Mouse (Mus musculus): Measurements from ENCODE around the gene Opcml. TPM values are rescaled to one million over a fixed set of nuclear protein-coding genes. Genes with fewer than 3 reads are reported as not detected.

The Opcml gene
- polyA plus RNA-seq, 1 experiment from 2014 or later = 58.4 TPM

DNA sequence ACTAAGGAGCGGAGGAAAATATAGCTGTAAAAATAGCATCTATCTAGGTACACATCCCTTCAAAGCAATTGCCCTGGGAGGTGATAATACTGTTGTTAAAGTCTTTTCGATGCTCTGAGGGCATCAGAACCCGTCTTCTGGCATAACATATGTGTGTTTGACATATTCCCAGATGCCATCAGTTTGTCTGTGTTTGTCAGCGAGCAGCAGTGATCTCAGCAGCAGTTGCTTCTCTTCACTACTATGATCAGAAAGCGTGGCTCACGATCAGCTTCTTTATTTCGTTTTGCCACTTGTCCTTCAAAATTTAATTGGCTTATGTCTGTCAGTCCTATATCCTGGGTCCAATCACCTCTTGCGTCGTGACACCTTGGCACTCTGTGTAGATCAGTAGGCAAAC lies 447.9 kb downstream of the Opcml start:
- WGBS = 78% methylated on average over 9 of the region's 9 CpGs
- Histone ChIP-seq H3K9me3 (no peaks in the 10 kb centered on the region), H3K27me3 (replicated peaks) (no peaks in the 10 kb centered on the region), H3K4me2 (no peak overlapping the region), H3K27ac (no peak overlapping the region), H3K4me3 (no peak overlapping the region), H3K9ac (no peak overlapping the region), H3K36me3 (replicated peaks) (no peaks in the 10 kb centered on the region), H3K4me1 (no peaks in the 10 kb centered on the region)
- ATAC-seq (replicated peaks) = no peak

DNA sequence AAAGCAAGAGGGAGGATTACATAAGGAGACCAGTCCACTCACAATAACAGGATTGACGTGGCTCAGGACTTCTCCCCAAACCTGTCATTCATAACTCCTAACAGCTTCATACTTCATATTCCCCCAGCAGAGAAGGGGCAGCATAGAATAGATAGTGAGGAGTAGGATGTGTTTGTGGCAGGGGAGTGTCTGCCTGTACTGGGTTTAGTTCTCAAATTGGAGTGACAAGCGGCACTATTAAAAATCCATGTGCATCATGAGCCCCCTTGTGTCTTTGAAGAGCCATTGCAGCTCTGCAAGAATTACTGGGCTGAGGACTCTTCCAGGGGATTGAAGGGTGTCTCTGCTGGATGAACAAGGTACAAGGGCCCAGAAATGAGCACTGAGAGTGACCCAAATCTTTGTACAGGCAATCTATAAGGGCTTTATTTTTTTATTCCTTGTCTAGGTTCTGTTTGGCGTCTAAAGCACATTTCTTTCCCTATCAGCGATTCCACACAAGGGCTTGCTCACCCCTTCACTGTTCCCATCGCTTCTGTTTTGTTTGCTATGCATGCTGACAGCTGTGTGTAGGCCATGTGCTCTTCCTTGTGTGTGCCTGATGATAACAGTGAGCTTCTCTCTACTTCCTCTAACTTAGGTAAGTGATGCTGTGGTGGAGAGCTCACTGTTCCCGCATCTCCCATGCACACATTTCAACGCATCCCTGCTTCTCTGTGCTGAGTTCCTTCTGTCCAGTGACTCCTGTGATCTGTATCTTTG lies 457.3 kb downstream of the Opcml start:
- no peak overlapping the region for H3K9ac ChIP-seq
- ATAC-seq (replicated peaks) = peak; percentile 84
- H3K27me3 ChIP-seq (replicated peaks) = no peaks in the 10 kb centered on the region
- H3K4me1 ChIP-seq = no peaks in the 10 kb centered on the region; the same call in 1 of the 2 replicates
- WGBS = 62% methylated on average over 7 of the region's 7 CpGs
- no peaks in the 10 kb centered on the region for H3K9me3 ChIP-seq
- no peaks in the 10 kb centered on the region for H3K36me3 ChIP-seq (replicated peaks)
- no peak overlapping the region for H3K4me3 ChIP-seq
- no peak overlapping the region for H3K4me2 ChIP-seq
- no peak overlapping the region for H3K27ac ChIP-seq

DNA sequence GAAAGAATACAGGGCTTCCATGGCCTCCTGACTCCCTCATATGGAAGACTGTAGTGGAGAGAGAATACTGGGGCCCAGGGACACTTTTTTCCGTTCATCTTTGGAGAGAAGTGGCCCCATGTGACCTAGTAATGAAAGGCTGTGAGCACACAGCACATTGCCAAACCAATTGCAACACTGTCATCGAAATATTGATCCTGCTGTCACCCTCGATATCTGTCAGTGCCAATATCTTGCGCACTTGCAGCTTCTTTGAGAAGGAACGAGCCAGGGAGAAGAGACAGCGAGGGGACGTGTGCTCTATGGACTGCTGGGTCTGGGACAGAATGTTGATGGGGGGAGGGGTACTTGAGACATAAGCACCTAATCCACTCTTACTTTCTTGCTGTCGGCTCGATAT lies 460.8 kb downstream of the Opcml start:
- no peaks in the 10 kb centered on the region for H3K27me3 ChIP-seq (replicated peaks)
- no peak overlapping the region for H3K4me3 ChIP-seq
- WGBS = 86% methylated on average over 9 of the region's 9 CpGs
- ATAC-seq (replicated peaks) = no peak
- H3K9me3 ChIP-seq = no peaks in the 10 kb centered on the region
- H3K4me2 ChIP-seq = no peak overlapping the region
- H3K4me1 ChIP-seq = peaks cover 3% of the 10 kb centered on the region; the same call in 1 of the 2 replicates
- no peaks in the 10 kb centered on the region for H3K36me3 ChIP-seq (replicated peaks)
- H3K27ac ChIP-seq = no peak overlapping the region
- H3K9ac ChIP-seq = no peak overlapping the region

DNA sequence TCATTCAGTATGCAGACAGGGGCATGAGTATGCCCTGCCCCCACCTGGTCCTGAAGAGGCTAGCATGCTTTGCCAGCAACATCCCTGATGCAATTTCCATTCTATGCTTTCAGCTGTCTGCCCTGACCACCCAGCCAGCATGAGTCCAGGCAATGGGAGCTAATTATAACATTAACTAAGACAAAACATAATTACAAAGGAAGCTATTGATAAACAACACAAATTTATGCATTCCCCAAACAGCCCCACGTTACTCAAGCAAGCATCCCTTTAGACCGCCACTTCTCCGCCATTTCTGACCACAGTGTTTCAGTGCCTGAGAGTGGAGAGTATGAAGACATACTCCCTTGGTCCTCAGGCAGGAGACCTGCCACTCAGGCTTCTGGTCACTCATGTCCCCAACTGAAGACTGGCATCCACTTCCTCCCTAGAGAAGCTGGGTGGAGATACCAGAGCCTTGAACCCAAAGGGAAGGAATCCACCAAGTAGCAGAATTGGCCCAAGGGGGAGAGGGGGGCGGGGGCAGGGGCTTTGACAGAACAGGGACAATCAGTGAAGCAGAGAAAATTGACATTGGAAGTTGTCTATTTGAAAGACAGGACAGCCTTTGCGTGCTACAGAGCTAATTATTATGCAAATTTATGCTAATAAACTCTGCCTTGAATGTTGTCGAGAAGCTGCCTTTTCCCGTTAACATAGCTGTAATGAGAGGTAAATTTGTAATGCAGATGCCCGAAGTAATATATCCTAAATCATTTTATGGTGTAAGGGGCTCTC lies 464.7 kb downstream of the Opcml start:
- Histone ChIP-seq H3K9me3 (no peaks in the 10 kb centered on the region), H3K4me1 (peaks cover 11% of the 10 kb centered on the region), H3K4me2 (no peak overlapping the region), H3K9ac (no peak overlapping the region), H3K36me3 (replicated peaks) (no peaks in the 10 kb centered on the region), H3K4me3 (no peak overlapping the region), H3K27ac (no peak overlapping the region), H3K27me3 (replicated peaks) (no peaks in the 10 kb centered on the region)
- 39% methylated on average over 8 of the region's 8 CpGs for WGBS
- peak; percentile 55; the same call in 1 of the 2 replicates for ATAC-seq (replicated peaks)

DNA sequence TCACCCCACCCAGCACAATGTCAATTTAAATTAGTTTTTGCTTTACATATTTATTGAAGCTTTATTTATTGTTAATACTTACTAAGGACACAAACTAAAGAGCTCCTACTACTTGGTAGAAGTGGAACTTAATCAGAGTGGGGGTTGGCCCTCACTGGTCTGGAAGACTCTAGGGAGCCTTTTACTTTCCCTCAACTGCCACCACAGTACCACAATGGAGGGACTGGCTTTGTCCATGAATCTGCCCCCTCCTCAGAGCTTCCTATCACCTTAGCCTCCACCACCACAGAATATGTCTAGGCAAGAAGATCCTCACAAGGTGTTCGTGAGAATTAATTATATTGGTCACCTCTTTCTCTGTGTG lies 465.3 kb downstream of the Opcml start:
- H3K4me3 ChIP-seq = no peak overlapping the region
- no peak overlapping the region for H3K27ac ChIP-seq
- WGBS = 91% methylated on average over 1 of the region's 1 CpGs
- no peak overlapping the region for H3K9ac ChIP-seq
- peaks cover 11% of the 10 kb centered on the region for H3K4me1 ChIP-seq
- no peak for ATAC-seq (replicated peaks)
- no peaks in the 10 kb centered on the region for H3K9me3 ChIP-seq
- no peaks in the 10 kb centered on the region for H3K36me3 ChIP-seq (replicated peaks)
- no peaks in the 10 kb centered on the region for H3K27me3 ChIP-seq (replicated peaks)
- H3K4me2 ChIP-seq = no peak overlapping the region

DNA sequence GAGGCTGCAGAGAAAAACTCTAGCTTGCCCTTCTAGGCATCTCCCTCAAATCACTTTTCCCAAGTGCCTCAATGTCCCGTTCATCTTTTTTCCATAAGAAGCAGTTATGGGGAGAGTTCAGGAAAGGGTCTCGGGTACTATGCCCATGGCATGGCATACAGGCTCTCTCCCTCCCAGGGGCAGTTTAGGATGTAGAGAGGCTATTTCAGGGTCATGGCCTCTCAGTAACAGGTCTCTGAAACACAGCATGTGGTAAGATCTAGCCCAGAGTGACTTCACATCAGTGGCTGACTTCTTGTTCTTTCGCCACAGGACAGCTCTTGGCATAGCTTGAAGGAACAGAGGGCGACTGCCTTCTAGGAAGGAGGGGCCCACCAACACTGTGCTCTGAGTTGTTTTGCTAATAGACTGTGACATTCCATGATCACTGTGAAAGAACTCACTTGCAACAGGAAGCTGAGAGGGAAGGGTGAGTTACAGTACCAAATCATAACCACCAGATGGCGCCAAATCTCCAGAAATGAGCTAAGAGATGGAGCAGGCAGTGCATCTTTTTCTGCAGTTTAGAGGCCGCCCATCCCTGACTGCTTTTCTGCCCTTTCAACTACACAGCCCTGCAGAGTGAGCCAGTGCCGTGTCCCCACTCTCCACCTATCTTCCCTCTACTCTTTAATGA lies 470.6 kb downstream of the Opcml start:
- Histone ChIP-seq H3K27me3 (replicated peaks) (0 out of 2 replicates have a peak, but pooled peaks cover 2% of the 10 kb centered on the region), H3K9ac (no peak overlapping the region), H3K4me2 (no peak overlapping the region), H3K4me3 (no peak overlapping the region), H3K4me1 (peaks cover 11% of the 10 kb centered on the region), H3K27ac (peak overlapping the region; percentile 23; the same call in 1 of the 2 replicates), H3K36me3 (replicated peaks) (no peaks in the 10 kb centered on the region), H3K9me3 (no peaks in the 10 kb centered on the region)
- 19% methylated on average over 7 of the region's 7 CpGs for WGBS
- ATAC-seq (replicated peaks) = peak; percentile 86

DNA sequence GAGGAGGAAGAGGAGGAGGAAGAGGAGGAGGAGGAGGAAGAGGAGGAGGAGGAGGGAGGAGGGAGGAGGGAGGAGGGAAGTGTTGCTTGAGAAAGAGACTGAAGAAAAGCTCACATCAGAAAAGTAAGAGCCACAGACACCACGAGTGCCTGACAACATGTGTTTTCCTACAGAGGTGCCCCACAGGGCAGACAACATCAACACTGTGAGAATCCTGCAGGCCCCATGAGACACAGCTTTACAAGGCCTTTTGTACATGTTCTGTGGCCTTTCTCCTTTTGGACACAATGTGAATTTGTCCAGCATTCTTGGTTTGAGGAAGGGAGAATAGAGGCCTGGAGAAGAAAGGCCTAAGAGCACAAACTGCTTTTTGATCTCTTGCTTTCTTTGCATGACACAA lies 471.4 kb downstream of the Opcml start:
- H3K27ac ChIP-seq = no peak overlapping the region; the same call in 1 of the 2 replicates
- H3K4me3 ChIP-seq = no peak overlapping the region
- WGBS = 33% methylated on average over 1 of the region's 1 CpGs
- peaks cover 11% of the 10 kb centered on the region for H3K4me1 ChIP-seq
- no peaks in the 10 kb centered on the region for H3K9me3 ChIP-seq
- no peak overlapping the region for H3K4me2 ChIP-seq
- H3K36me3 ChIP-seq (replicated peaks) = no peaks in the 10 kb centered on the region
- 0 out of 2 replicates have a peak, but pooled peaks cover 2% of the 10 kb centered on the region for H3K27me3 ChIP-seq (replicated peaks)
- ATAC-seq (replicated peaks) = no peak
- H3K9ac ChIP-seq = no peak overlapping the region

DNA sequence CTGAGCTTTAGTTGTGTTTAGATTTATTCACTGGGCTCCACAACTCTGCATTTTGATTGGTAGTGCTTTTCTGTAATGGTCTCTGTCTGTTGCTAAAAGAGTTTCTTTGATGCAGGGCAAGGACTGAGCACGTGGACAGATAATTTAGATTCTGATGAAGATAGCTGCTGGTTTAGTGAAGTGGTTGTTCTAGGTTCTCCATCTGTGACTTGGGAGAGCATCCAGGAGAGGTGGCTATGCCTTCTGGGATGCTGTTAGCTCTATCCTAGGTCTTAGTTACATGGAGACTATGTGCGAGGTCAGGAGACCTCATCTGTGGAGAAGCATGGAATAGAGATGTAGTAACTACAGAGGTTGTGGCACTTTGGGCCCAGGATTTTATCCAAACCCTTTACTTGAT lies 472.3 kb downstream of the Opcml start:
- Histone ChIP-seq H3K4me2 (no peak overlapping the region), H3K9me3 (no peaks in the 10 kb centered on the region), H3K9ac (no peak overlapping the region), H3K4me3 (no peak overlapping the region), H3K4me1 (peaks cover 11% of the 10 kb centered on the region), H3K27me3 (replicated peaks) (0 out of 2 replicates have a peak, but pooled peaks cover 2% of the 10 kb centered on the region), H3K36me3 (replicated peaks) (no peaks in the 10 kb centered on the region), H3K27ac (no peak overlapping the region)
- WGBS = 78% methylated on average over 2 of the region's 2 CpGs
- no peak for ATAC-seq (replicated peaks)

DNA sequence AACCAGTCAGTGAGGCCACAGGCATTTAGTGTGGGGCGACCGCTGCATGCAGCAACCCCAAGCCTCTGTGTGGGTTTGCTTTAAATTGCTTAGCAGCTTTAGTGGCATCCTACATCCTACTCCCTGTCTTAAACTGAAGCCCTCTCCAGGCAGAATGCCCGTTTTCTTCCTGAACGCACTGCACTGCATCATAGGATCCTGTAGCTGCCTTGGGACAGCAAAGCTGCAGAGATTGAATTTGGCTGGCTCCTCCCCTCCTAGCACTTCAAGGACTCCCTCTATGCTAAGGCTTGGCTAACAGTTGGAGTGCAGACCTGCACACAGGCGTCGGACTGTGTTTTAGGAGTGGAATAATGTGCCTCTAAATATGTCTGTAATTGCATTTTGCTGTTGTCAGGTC lies 474.2 kb downstream of the Opcml start:
- Histone ChIP-seq H3K9me3 (no peaks in the 10 kb centered on the region), H3K27ac (no peak overlapping the region), H3K4me1 (peaks cover 3% of the 10 kb centered on the region; the same call in 1 of the 2 replicates), H3K4me3 (no peak overlapping the region), H3K27me3 (replicated peaks) (0 out of 2 replicates have a peak, but pooled peaks cover 2% of the 10 kb centered on the region), H3K4me2 (no peak overlapping the region), H3K9ac (no peak overlapping the region), H3K36me3 (replicated peaks) (no peaks in the 10 kb centered on the region)
- no peak for ATAC-seq (replicated peaks)
- 48% methylated on average over 6 of the region's 6 CpGs for WGBS

DNA sequence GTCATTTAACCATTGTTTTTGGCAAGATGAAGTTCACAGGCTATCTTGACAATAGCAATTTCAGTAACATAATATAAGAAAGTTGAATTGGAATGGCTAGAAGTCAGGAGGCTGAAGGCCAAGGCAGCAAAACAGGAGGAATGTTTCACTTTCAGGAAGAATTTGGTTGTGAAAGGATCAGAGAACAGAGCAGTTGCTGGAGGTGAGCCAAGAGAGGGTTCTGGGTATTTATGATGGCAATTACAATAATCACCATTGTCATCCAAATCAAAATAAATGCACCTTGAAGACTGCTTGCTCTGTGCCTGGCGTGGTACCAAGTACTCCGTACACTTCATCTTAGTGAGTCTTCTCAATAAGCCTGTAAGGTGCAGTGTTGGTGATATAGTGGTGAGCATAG lies 483.2 kb downstream of the Opcml start:
- no peak for ATAC-seq (replicated peaks)
- Histone ChIP-seq H3K9ac (no peak overlapping the region), H3K27me3 (replicated peaks) (no peaks in the 10 kb centered on the region), H3K9me3 (no peaks in the 10 kb centered on the region), H3K27ac (no peak overlapping the region), H3K4me2 (no peak overlapping the region), H3K36me3 (replicated peaks) (no peaks in the 10 kb centered on the region), H3K4me1 (0 out of 2 replicates have a peak, but pooled peaks cover 3% of the 10 kb centered on the region), H3K4me3 (no peak overlapping the region)
- WGBS = 70% methylated on average over 2 of the region's 2 CpGs

DNA sequence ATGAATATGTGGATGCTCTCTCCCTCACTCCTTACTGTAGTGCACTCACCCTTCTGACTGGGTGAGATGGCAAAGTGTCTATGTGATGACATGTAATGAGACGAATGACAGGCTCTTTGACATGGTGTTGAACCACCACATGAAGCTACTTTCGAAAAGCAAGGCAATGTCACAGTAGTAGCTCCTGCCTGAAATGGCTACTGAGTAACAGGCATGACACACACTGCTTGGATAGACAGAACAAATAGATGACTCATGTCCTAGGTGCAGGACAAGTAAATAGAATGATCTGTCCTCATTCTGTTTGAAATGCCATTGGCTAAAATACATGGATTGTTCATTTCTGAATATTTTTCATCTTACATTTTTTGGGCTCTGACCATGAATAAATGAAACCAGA lies 488.0 kb downstream of the Opcml start:
- H3K27ac ChIP-seq = no peak overlapping the region
- no peak overlapping the region for H3K4me2 ChIP-seq
- H3K9ac ChIP-seq = no peak overlapping the region
- peaks cover 15% of the 10 kb centered on the region; the same call in 1 of the 2 replicates for H3K4me1 ChIP-seq
- WGBS = 97% methylated on average over 2 of the region's 2 CpGs
- no peak overlapping the region for H3K4me3 ChIP-seq
- H3K36me3 ChIP-seq (replicated peaks) = no peaks in the 10 kb centered on the region
- no peaks in the 10 kb centered on the region for H3K27me3 ChIP-seq (replicated peaks)
- H3K9me3 ChIP-seq = no peaks in the 10 kb centered on the region
- ATAC-seq (replicated peaks) = no peak

DNA sequence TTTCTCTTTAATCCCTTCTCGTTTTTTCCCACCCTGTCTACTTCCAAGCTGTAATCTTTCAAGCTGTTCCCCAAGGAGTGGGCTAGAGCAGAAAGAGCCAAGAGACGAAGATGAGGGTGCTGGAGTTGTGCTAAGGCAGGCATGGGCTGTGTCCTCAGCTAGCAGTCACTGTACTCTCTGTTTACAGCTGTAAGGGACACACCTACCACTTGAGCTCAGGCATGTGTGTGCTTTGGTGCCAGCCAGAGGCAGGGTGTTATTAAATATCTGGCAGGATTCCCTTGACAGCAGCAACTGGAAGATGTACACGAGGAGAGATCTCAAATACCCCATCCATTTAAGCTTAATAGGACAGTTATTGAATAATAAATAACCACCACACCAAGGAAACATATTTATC lies 490.4 kb downstream of the Opcml start:
- no peak for ATAC-seq (replicated peaks)
- Histone ChIP-seq H3K27me3 (replicated peaks) (no peaks in the 10 kb centered on the region), H3K36me3 (replicated peaks) (no peaks in the 10 kb centered on the region), H3K9ac (no peak overlapping the region), H3K9me3 (no peaks in the 10 kb centered on the region), H3K4me2 (no peak overlapping the region), H3K4me1 (peaks cover 12% of the 10 kb centered on the region; the same call in 1 of the 2 replicates), H3K27ac (no peak overlapping the region), H3K4me3 (no peak overlapping the region)
- 27% methylated on average over 3 of the region's 3 CpGs for WGBS

All from midbrain, embryonic 15.5 days (tissue).